Mouse (Mus musculus) bone marrow macrophage, adult 2 months (primary cell): ENCODE data around the gene Cab39.

ENCODE experiments used
- CTCF ChIP-seq: IDR thresholded peaks from 2 replicates; pipeline ENCODE4 v1.5.1; 2012; ENCODE audit warnings: low read depth, mild to moderate bottlenecking, low read length, moderate library complexity
- POLR2A ChIP-seq: IDR thresholded peaks from 2 replicates; pipeline ENCODE4 v1.6.1; 2012; ENCODE audit warnings: mild to moderate bottlenecking, low read depth, low read length, borderline replicate concordance

- TF ChIP-seq POLR2A (no peak), CTCF (no peak)
Observed at GRCm38 (mm10) chr1:85810787-85811186, 17.5 kb downstream of the Cab39 start.
